ENCODE assay signal across 12 mouse cellular contexts in the genomic region with DNA sequence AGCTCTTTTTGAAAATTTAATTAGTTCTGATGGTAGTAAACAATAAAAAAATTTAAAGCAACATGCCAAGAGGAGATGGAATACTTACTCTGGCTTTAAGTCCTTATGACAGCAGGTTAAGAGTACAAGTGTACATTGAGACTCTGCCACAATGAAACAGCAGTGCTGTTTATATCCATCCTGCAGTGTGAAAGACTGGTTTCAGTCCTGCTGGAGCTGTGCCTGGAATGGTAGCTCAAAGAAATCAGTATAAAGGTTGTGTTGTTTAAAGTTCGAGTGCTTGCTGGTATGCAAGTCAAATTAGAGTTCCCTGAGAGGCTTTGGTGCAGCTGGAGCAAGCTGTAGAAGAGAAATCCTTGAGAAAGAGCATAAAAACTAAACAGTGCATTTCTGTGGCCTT.
DNase-seq lines count a peak whose midpoint lies in the region; ATAC-seq lines count a peak whose summit lies in the region.
"Had no signal": no experiment of that assay in that cellular context is flagged by ENCODE, and none has a peak within 500 bp of the region (broad histone marks: within the 10 kb centered on the region; RNA-seq: fewer than 3 reads in every experiment).

No protein-coding gene starts in this region.

- 31% methylated on average over 1 of the region's 1 CpGs for WGBS in neural tube, embryonic 13.5 days

- peak; percentile 63; the same call in 1 of the 2 replicates for ATAC-seq in neural tube, embryonic 13.5 days (ENCODE audit: low read depth)
- ATAC-seq: Patski had no signal

- H3K4me1 ChIP-seq in neural tube, embryonic 13.5 days (replicated peaks), result no peaks in the 10 kb centered on the region
- H3K4me1 ChIP-seq: neural tube, embryonic 12.5 days had no signal

- H3K4me2 ChIP-seq in neural tube, embryonic 13.5 days, result no peak overlapping the region
- H3K4me2 ChIP-seq: neural tube, embryonic 12.5 days had no signal

- no peaks in the 10 kb centered on the region for H3K9me3 ChIP-seq in neural tube, embryonic 13.5 days
- H3K9me3 ChIP-seq: neural tube, embryonic 12.5 days had no signal

- no peaks in the 10 kb centered on the region for H3K27me3 ChIP-seq in neural tube, embryonic 13.5 days
- H3K27me3 ChIP-seq: neural tube, embryonic 12.5 days; Patski had no signal

- H3K4me3 ChIP-seq in neural tube, embryonic 13.5 days, result no peak overlapping the region
- H3K4me3 ChIP-seq: erythroblast, embryonic 14.5 days; neural tube, embryonic 12.5 days had no signal

- no peak overlapping the region for H3K27ac ChIP-seq in neural tube, embryonic 13.5 days (replicated peaks)
- H3K27ac ChIP-seq: neural tube, embryonic 12.5 days; stomach, postnatal 0 days had no signal

- DNase-seq in adrenal gland, adult 8-10 months, result peak; percentile 1
- DNase-seq in adrenal gland, postnatal 4 days (ENCODE audit: low spot score in 2 of 2), result no peak
- DNase-seq in neural tube, embryonic 10.5 days (ENCODE audit: extremely low spot score, low spot score), result no peak
- peak; percentile 31 to 38 for DNase-seq in left cerebral cortex, adult 9 months (ENCODE audit: low spot score in 2 of 2)
- DNase-seq in urinary bladder, postnatal 4 days (ENCODE audit: low spot score in 2 of 2), result no peak
- no peak for DNase-seq in gastrocnemius, adult 8-10 months (ENCODE audit: low spot score in 2 of 2)
- no peak for DNase-seq in urinary bladder, postnatal 14 days (ENCODE audit: low spot score)

- H3K36me3 ChIP-seq in neural tube, embryonic 13.5 days, result no peaks in the 10 kb centered on the region
- H3K36me3 ChIP-seq: neural tube, embryonic 12.5 days had no signal

- H3K9ac ChIP-seq in neural tube, embryonic 13.5 days, result no peak overlapping the region
- H3K9ac ChIP-seq: neural tube, embryonic 12.5 days had no signal

Comparison
In these comparisons a context has a peak if more than half of its experiments do, and no peak if none do; other contexts are left out.
1. DNase-seq: peak in adrenal gland, adult 8-10 months (single experiment) and left cerebral cortex, adult 9 months (2 of 2); none in adrenal gland, postnatal 4 days (0 of 2), neural tube, embryonic 10.5 days (single experiment), urinary bladder, postnatal 4 days (0 of 2), gastrocnemius, adult 8-10 months (0 of 2) and urinary bladder, postnatal 14 days (single experiment).